8 mouse cellular contexts compared by ENCODE assay signal in the genomic region with DNA sequence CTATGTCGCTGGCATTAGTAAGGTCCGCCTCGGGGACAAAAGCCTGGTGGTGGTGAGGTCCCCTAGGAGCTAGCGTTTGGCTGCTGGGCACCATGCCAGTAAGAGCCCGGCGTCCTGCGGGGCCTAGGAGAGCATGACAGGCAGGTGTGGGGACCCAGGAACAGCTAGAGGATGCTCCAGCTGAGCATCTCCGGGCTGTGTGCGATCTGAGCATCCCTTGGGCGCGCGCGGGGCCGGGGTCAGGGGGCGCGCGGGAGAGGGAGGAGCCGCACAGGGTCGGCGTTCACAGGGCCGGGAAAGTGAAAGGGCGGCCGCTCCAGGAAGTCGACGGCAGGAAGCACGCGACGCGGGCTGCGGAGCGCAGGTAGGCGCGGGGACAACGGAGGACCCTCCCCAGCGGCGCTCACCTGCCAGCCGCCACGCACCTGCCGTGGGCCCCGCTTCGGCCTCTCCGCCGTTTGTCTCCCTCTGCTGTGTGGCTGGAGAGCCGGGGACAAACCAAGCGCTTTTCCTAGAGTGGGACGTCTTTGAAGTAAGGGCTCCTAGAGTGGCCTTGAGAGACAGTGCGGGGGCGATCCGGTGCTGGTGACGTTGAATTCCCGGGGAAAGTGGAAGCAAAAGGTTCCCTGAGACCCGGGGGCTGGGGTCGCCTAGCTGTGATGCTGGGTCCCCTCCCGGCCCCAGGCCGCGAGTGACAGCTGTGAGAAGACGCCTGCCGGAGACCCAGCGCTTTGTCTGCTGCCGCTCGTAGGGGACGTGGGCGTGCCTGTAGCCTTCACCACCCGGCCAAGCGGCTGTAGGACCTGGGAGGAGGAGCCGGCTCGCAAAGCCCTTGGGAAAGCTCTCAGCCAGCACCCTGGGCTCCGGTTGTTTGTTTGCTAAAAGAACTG. TPM values are rescaled to one million over a fixed set of nuclear protein-coding genes. Genes with fewer than 3 reads are reported as not detected.
DNase-seq lines count a peak whose midpoint lies in the region; ATAC-seq and TF ChIP-seq lines count a peak whose summit lies in the region.

No protein-coding gene starts in this region.

- H3K4me1 ChIP-seq in MEL (ENCODE audit: control insufficient read depth in 1 of 2, insufficient read depth in 2 of 2, low read length in 2 of 2) = peaks cover 11 to 21% of the 10 kb centered on the region in 2 experiments
- peaks cover 34% of the 10 kb centered on the region for H3K4me1 ChIP-seq in hindbrain, embryonic 10.5 days (replicated peaks)

- ATAC-seq in frontal cortex, adult (ENCODE audit: low TSS enrichment) = peak; percentile 78

- under 1% methylated on average over 68 of the region's 68 CpGs for WGBS in hindbrain, embryonic 10.5 days

- H3K4me3 ChIP-seq in MEL (ENCODE audit: control insufficient read depth in 1 of 2, insufficient read depth in 1 of 2, low read depth in 2 of 2, low read length in 2 of 2) = peak overlapping the region; percentile 57 to 94
- H3K4me3 ChIP-seq in hindbrain, embryonic 10.5 days = peak overlapping the region; percentile 74

- H3K36me3 ChIP-seq in MEL (ENCODE audit: control insufficient read depth in 1 of 2, insufficient read depth in 2 of 2, low read length in 2 of 2) = peaks cover 0 to 15% of the 10 kb centered on the region in 2 experiments; a peak in 2 of 4 replicates
- H3K36me3 ChIP-seq in hindbrain, embryonic 10.5 days = no peaks in the 10 kb centered on the region

- H3K27ac ChIP-seq in MEL (ENCODE audit: control insufficient read depth, low read depth, low read length) = peak overlapping the region; percentile 88
- peak overlapping the region; percentile 90 for H3K27ac ChIP-seq in hindbrain, embryonic 10.5 days

- no peaks in the 10 kb centered on the region for H3K27me3 ChIP-seq in MEL (ENCODE audit: control insufficient read depth in 1 of 2, insufficient read depth in 2 of 2, low read length in 2 of 2)
- H3K27me3 ChIP-seq in hindbrain, embryonic 10.5 days (ENCODE audit: insufficient read depth, poor library complexity, severe bottlenecking) = peaks cover 54% of the 10 kb centered on the region

- H3K9ac ChIP-seq in MEL (ENCODE audit: control insufficient read depth, low read depth, low read length, poor library complexity, severe bottlenecking) = peak overlapping the region; percentile 91

- TF ChIP-seq POLR2A in MEL (IDR thresholded peaks at IDR 0.05; ENCODE audit: control insufficient read depth in 1 of 2, insufficient read depth in 1 of 2, low read depth in 1 of 2, low read length in 2 of 2, poor library complexity in 1 of 2) = peak in 1 of 2 experiments; percentile 59; a peak in 1 of 4 replicates

- peak; percentile 85 for DNase-seq in MEL (ENCODE audit: low read depth, low spot score)
- DNase-seq in cerebellum, adult 8-10 months = peak; percentile 53
- peak; percentile 78 for DNase-seq in hindbrain, embryonic 10.5 days (ENCODE audit: low spot score)
- peak; percentile 63 to 75 for DNase-seq in layer of hippocampus, postnatal 14 days (ENCODE audit: low spot score in 2 of 2)
- DNase-seq in lung, postnatal 10 days = peak; percentile 94
- DNase-seq in ovary, postnatal 10 days (ENCODE audit: low spot score) = peak; percentile 70
- peak; percentile 77 to 86 for DNase-seq in thymus, postnatal 10 days (ENCODE audit: low spot score in 2 of 2)

- no peak for TF ChIP-seq EP300 in MEL (IDR thresholded peaks at IDR 0.05; ENCODE audit: low read depth in 1 of 2, low read length in 2 of 2)

- H3K79me2 ChIP-seq in MEL (ENCODE audit: control insufficient read depth, insufficient read depth, low read length, poor library complexity) = peaks cover 11% of the 10 kb centered on the region

- TF ChIP-seq RAD21 in MEL (IDR thresholded peaks at IDR 0.05; ENCODE audit: low read depth, low read length) = no peak

- H3K9me3 ChIP-seq in MEL (replicated peaks; ENCODE audit: insufficient read depth, low read length) = no peaks in the 10 kb centered on the region
- H3K9me3 ChIP-seq in hindbrain, embryonic 10.5 days = no peaks in the 10 kb centered on the region

- TF ChIP-seq CTCF in MEL (IDR thresholded peaks at IDR 0.05 in 2 of 3, conservative IDR thresholded peaks at IDR 0.05 in 1 of 3; ENCODE audit: control insufficient read depth in 1 of 3, insufficient read depth in 1 of 3, low read depth in 2 of 3, low read length in 3 of 3, poor library complexity in 1 of 3, severe bottlenecking in 1 of 3) = no peak

TF ChIP-seq in MEL, 35 proteins besides CTCF, POLR2A, EP300 and RAD21:
- TF ChIP-seq NELFE (IDR thresholded peaks at IDR 0.05; ENCODE audit: low read depth, low read length) (peak; percentile 51), E2F4 (IDR thresholded peaks at IDR 0.05; ENCODE audit: borderline replicate concordance, low read depth, low read length) (no peak), ZC3H11A (IDR thresholded peaks at IDR 0.05; ENCODE audit: low read depth, low read length) (no peak), USF1 (IDR thresholded peaks at IDR 0.05; ENCODE audit: low read depth, low read length) (no peak), UBTF (IDR thresholded peaks at IDR 0.05; ENCODE audit: borderline replicate concordance, insufficient read depth, low read depth, low read length) (0 out of 2 replicates have a peak, but pooled peaks have one; percentile 88), POLR2AphosphoS5 (IDR thresholded peaks at IDR 0.05; ENCODE audit: borderline replicate concordance, low read depth, low read length) (no peak), SMC3 (IDR thresholded peaks at IDR 0.05; ENCODE audit: low read depth, low read length) (no peak), ELF1 (IDR thresholded peaks at IDR 0.05; ENCODE audit: low read depth, low read length) (peak; percentile 20; the same call in 1 of the 2 replicates), TCF12 (IDR thresholded peaks at IDR 0.05; ENCODE audit: low read depth, low read length) (0 out of 2 replicates have a peak, but pooled peaks have one; percentile 5), CHD2 (IDR thresholded peaks at IDR 0.05; ENCODE audit: low read length) (no peak), SIN3A (IDR thresholded peaks at IDR 0.05; ENCODE audit: low read length) (peak; percentile 76), CHD1 (IDR thresholded peaks at IDR 0.05; ENCODE audit: low read depth, low read length) (no peak), JUND (IDR thresholded peaks at IDR 0.05; ENCODE audit: low read depth, low read length) (no peak), NRF1 (IDR thresholded peaks at IDR 0.05; ENCODE audit: insufficient read depth, low read depth, low read length, poor library complexity, severe bottlenecking) (no peak), HCFC1 (IDR thresholded peaks at IDR 0.05; ENCODE audit: low read depth, low read length) (no peak), ETS1 (IDR thresholded peaks at IDR 0.05; ENCODE audit: low read depth, low read length) (peak; percentile 34; the same call in 1 of the 2 replicates), TBP (IDR thresholded peaks at IDR 0.05; ENCODE audit: low read depth, low read length) (peak; percentile 30; the same call in 1 of the 2 replicates)
TF ChIP-seq in MEL: peak in this region for 7.

RNA-seq across cellular contexts. Expression of gene Slc37a1, which starts 9.5 kb away (rescaled TPM):
- 10.3 and 15.0 TPM in 2 replicates for total RNA-seq in MEL (2012; rRNA removed)
- polyA plus RNA-seq in MEL (2012; ENCODE audit: insufficient read depth in 1 of 2, insufficient read length in 2 of 2, low read depth in 1 of 2, low replicate concordance in 2 of 2, missing spikeins in 1 of 2) = 10 to 100 TPM in 1 of 2 experiments, not detected in 1; 14.2 TPM
- 9.0 and 17.3 TPM in 2 replicates for polyA plus RNA-seq in hindbrain, embryonic 10.5 days (2016; fragmentation: Nextera tagmentation; extraction: Ambion mirVana)
- 1 to 10 TPM; 4.2 to 7.0 TPM for total RNA-seq in layer of hippocampus, postnatal 14 days (2021)

RNA-seq across cellular contexts. Expression of gene Rsph1, which starts 19.0 kb away (rescaled TPM):
- total RNA-seq in MEL (2012; rRNA removed) = 1.3 and 2.0 TPM in 2 replicates
- 1 to 10 TPM in 1 of 2 experiments, not detected in 1; 3.6 TPM for polyA plus RNA-seq in MEL (2012; ENCODE audit: insufficient read depth in 1 of 2, insufficient read length in 2 of 2, low read depth in 1 of 2, low replicate concordance in 2 of 2, missing spikeins in 1 of 2)
- 4.1 and 7.7 TPM in 2 replicates for polyA plus RNA-seq in hindbrain, embryonic 10.5 days (2016; fragmentation: Nextera tagmentation; extraction: Ambion mirVana)
- total RNA-seq in layer of hippocampus, postnatal 14 days (2021) = 10 to 100 TPM; 13.5 to 20.8 TPM

Comparison
In these comparisons a context has a peak if more than half of its experiments do, and no peak if none do; other contexts are left out.
1. Peak in every context shown above with its lines: DNase-seq, ATAC-seq, H3K4me3 ChIP-seq and H3K27ac ChIP-seq.